Mouse (Mus musculus): Measurements from ENCODE around the gene Pard3b.

- TF ChIP-seq POLR2A (IDR thresholded peaks at IDR 0.05; ENCODE audit: low read depth, low read length) (no peak), CTCF (conservative IDR thresholded peaks at IDR 0.05; ENCODE audit: insufficient read depth, insufficient read length, low read depth, low read length) (no peak)
These were observed 1044.9 kb downstream of the Pard3b start for GRCm38 (mm10) chr1:62683498-62683897.

Measured in kidney, adult 2 months (tissue).